Mouse (Mus musculus) stomach, embryonic 15.5 days (tissue): ENCODE measurements around the gene Twnk. TPM values are rescaled to one million over a fixed set of nuclear protein-coding genes. Genes with fewer than 3 reads are reported as not detected.

Experiments used
- ATAC-seq: fragments of 200-750 bp; cut with Nextera tagmentation; 2 replicates; pipeline ENCODE4 v1.8.0; 2017; ENCODE audit warnings: low read depth, moderate number of reproducible peaks, moderate TSS enrichment; ENCODE audit not compliant: insufficient read depth, low FRiP score
- H3K27ac ChIP-seq: fragments of 300-500 bp; sonication (generic); 2 replicates; pipeline ENCODE4 v1.5.1; 2015; ENCODE audit warnings: mild to moderate bottlenecking, inconsistent platforms
- H3K27me3 ChIP-seq: fragments of 300-500 bp; sonication (generic); replicated peaks from 2 replicates; pipeline ENCODE4 v1.6.1; 2015; ENCODE audit warnings: inconsistent platforms
- H3K36me3 ChIP-seq: fragments of 300-500 bp; sonication (generic); 2 replicates; pipeline ENCODE4 v1.6.1; 2015; ENCODE audit warnings: inconsistent platforms
- H3K4me1 ChIP-seq: fragments of 300-500 bp; sonication (generic); 2 replicates; pipeline ENCODE4 v1.6.1; 2015; ENCODE audit warnings: inconsistent platforms
- H3K4me2 ChIP-seq: fragments of 300-500 bp; sonication (generic); 2 replicates; pipeline ENCODE4 v1.6.1; 2015; ENCODE audit warnings: mild to moderate bottlenecking, inconsistent platforms
- H3K4me3 ChIP-seq: fragments of 300-500 bp; sonication (generic); replicated peaks from 2 replicates; pipeline ENCODE4 v1.5.1; 2015; ENCODE audit warnings: inconsistent platforms
- H3K9ac ChIP-seq: fragments of 300-500 bp; sonication (generic); 2 replicates; pipeline ENCODE4 v1.6.1; 2015; ENCODE audit warnings: inconsistent platforms
- H3K9me3 ChIP-seq: fragments of 300-500 bp; sonication (generic); 2 replicates; pipeline ENCODE4 v1.6.1; 2016; ENCODE audit warnings: inconsistent platforms
- WGBS: fragments of 180-500 bp; shearing (Covaris S2); methylation state at CpG from one replicate; pipeline ENCODE4 v1.1.7; 2015; 5-methylcytosine and 5-hydroxymethylcytosine counted together
- polyA plus RNA-seq: library from polyadenylated mRNA; unstranded; fragments of >200 nt; fragmentation: Nextera tagmentation; extraction: Ambion mirVana; gene quantifications from 2 replicates; pipeline ENCODE4 v1.2.1, GENCODE M21; 2015

Gene Twnk
- polyA plus RNA-seq, 1 experiment from 2014 or later = 18.3 TPM

- Histone ChIP-seq H3K36me3 (peaks cover 17% of the 10 kb centered on the region), H3K27ac (peak within 1 kb of the TSS; percentile 85), H3K9ac (peak within 1 kb of the TSS; percentile 77), H3K4me2 (peak within 1 kb of the TSS; percentile 93), H3K27me3 (no peaks in the 10 kb centered on the region), H3K4me3 (peak within 1 kb of the TSS; percentile 99), H3K4me1 (peaks cover 25% of the 10 kb centered on the region), H3K9me3 (no peaks in the 10 kb centered on the region)
- ATAC-seq = peak; percentile 92
- under 1% methylated on average over 82 of the region's 82 CpGs for WGBS
These were observed 672 bp downstream of the Twnk start, which contains the start of gene Mrpl43 for GRCm38 (mm10) chr19:45005957-45006712. Gene Mrpl43 (minus strand): TSS chr19:45006442.

GRCm38 (mm10) chr19:45007021-45007420 is 1.6 kb downstream of the Twnk start:
- Histone ChIP-seq H3K4me2 (peak overlapping the region; percentile 93), H3K27ac (peak overlapping the region; percentile 85), H3K27me3 (no peaks in the 10 kb centered on the region), H3K36me3 (peaks cover 13% of the 10 kb centered on the region; the same call in 1 of the 2 replicates), H3K4me1 (peaks cover 25% of the 10 kb centered on the region), H3K9me3 (no peaks in the 10 kb centered on the region), H3K9ac (peak overlapping the region; percentile 65; the same call in 1 of the 2 replicates), H3K4me3 (peak overlapping the region; percentile 99)
- ATAC-seq = no peak
- WGBS = 27% methylated on average over 17 of the region's 17 CpGs

GRCm38 (mm10) chr19:45007425-45008191 is 2.1 kb downstream of the Twnk start:
- peak overlapping the region; percentile 93 for H3K4me2 ChIP-seq
- H3K27me3 ChIP-seq = no peaks in the 10 kb centered on the region
- peak overlapping the region; percentile 99 for H3K4me3 ChIP-seq
- H3K4me1 ChIP-seq = peaks cover 25% of the 10 kb centered on the region
- H3K27ac ChIP-seq = no peak overlapping the region
- peaks cover 13% of the 10 kb centered on the region; the same call in 1 of the 2 replicates for H3K36me3 ChIP-seq
- 80% methylated on average over 20 of the region's 20 CpGs for WGBS
- H3K9ac ChIP-seq = 0 out of 2 replicates have a peak overlapping the region, but pooled peaks have one; percentile 65
- H3K9me3 ChIP-seq = no peaks in the 10 kb centered on the region
- no peak for ATAC-seq

GRCm38 (mm10) chr19:45010646-45011045 is 5.2 kb downstream of the Twnk start:
- Histone ChIP-seq H3K4me3 (no peak overlapping the region), H3K4me1 (peaks cover 37% of the 10 kb centered on the region), H3K9ac (no peak overlapping the region), H3K27ac (no peak overlapping the region), H3K36me3 (peaks cover 13% of the 10 kb centered on the region; the same call in 1 of the 2 replicates), H3K4me2 (no peak overlapping the region), H3K27me3 (no peaks in the 10 kb centered on the region), H3K9me3 (no peaks in the 10 kb centered on the region)
- no peak for ATAC-seq
- WGBS = 80% methylated on average over 4 of the region's 4 CpGs

GRCm38 (mm10) chr19:45012219-45012618 is 6.8 kb downstream of the Twnk start:
- H3K27ac ChIP-seq = no peak overlapping the region
- H3K9me3 ChIP-seq = no peaks in the 10 kb centered on the region
- ATAC-seq = no peak
- no peak overlapping the region for H3K9ac ChIP-seq
- H3K4me1 ChIP-seq = peaks cover 38% of the 10 kb centered on the region
- no peak overlapping the region for H3K4me2 ChIP-seq
- peaks cover 13% of the 10 kb centered on the region; the same call in 1 of the 2 replicates for H3K36me3 ChIP-seq
- no peaks in the 10 kb centered on the region for H3K27me3 ChIP-seq
- no peak overlapping the region for H3K4me3 ChIP-seq
- 89% methylated on average over 8 of the region's 8 CpGs for WGBS

- no peak overlapping the region for H3K4me2 ChIP-seq
- peaks cover 34% of the 10 kb centered on the region for H3K4me1 ChIP-seq
- peaks cover 13% of the 10 kb centered on the region; the same call in 1 of the 2 replicates for H3K36me3 ChIP-seq
- no peak for ATAC-seq
- peak overlapping the region; percentile 100 for H3K27ac ChIP-seq
- H3K27me3 ChIP-seq = no peaks in the 10 kb centered on the region
- no peak overlapping the region for H3K9ac ChIP-seq
- H3K9me3 ChIP-seq = no peaks in the 10 kb centered on the region
- H3K4me3 ChIP-seq = no peak overlapping the region
- WGBS = 41% methylated on average over 6 of the region's 6 CpGs
These were observed 7.2 kb downstream of the Twnk start for GRCm38 (mm10) chr19:45012636-45013035.

- Histone ChIP-seq H3K4me3 (no peak overlapping the region), H3K27ac (peak overlapping the region; percentile 100), H3K4me2 (peak overlapping the region; percentile 95), H3K9me3 (no peaks in the 10 kb centered on the region), H3K27me3 (no peaks in the 10 kb centered on the region), H3K4me1 (peaks cover 26% of the 10 kb centered on the region), H3K9ac (no peak overlapping the region; the same call in 1 of the 2 replicates), H3K36me3 (peaks cover 13% of the 10 kb centered on the region; the same call in 1 of the 2 replicates)
- 62% methylated on average over 6 of the region's 6 CpGs for WGBS
- ATAC-seq = no peak
These were observed 8.2 kb downstream of the Twnk start for GRCm38 (mm10) chr19:45013581-45014225.

- Histone ChIP-seq H3K27ac (peak within 1 kb of the TSS; percentile 100), H3K4me1 (peaks cover 32% of the 10 kb centered on the region), H3K9me3 (no peaks in the 10 kb centered on the region), H3K4me2 (peak within 1 kb of the TSS; percentile 95), H3K9ac (peak within 1 kb of the TSS; percentile 40; the same call in 1 of the 2 replicates), H3K36me3 (peaks cover 13% of the 10 kb centered on the region; the same call in 1 of the 2 replicates), H3K4me3 (peak within 1 kb of the TSS; percentile 59), H3K27me3 (no peaks in the 10 kb centered on the region)
- WGBS = 7% methylated on average over 10 of the region's 10 CpGs
- ATAC-seq = peak; percentile 62
These were observed 9.0 kb downstream of the Twnk start, which contains the start of gene Lzts2 for GRCm38 (mm10) chr19:45014335-45014971. Gene Lzts2 (plus strand): TSS chr19:45014414.

- ATAC-seq = peak; percentile 23
- Histone ChIP-seq H3K4me1 (peaks cover 38% of the 10 kb centered on the region), H3K9me3 (no peaks in the 10 kb centered on the region), H3K27me3 (no peaks in the 10 kb centered on the region), H3K4me3 (peak overlapping the region; percentile 59), H3K27ac (peak overlapping the region; percentile 100), H3K9ac (peak overlapping the region; percentile 40; the same call in 1 of the 2 replicates), H3K36me3 (peaks cover 10% of the 10 kb centered on the region; the same call in 1 of the 2 replicates), H3K4me2 (peak overlapping the region; percentile 95)
- under 1% methylated on average over 25 of the region's 25 CpGs for WGBS
These were observed 9.5 kb downstream of the Twnk start for GRCm38 (mm10) chr19:45014981-45015402.

- H3K27me3 ChIP-seq = no peaks in the 10 kb centered on the region
- ATAC-seq = no peak
- peak overlapping the region; percentile 40; the same call in 1 of the 2 replicates for H3K9ac ChIP-seq
- H3K4me1 ChIP-seq = peaks cover 44% of the 10 kb centered on the region
- H3K27ac ChIP-seq = peak overlapping the region; percentile 100
- H3K9me3 ChIP-seq = no peaks in the 10 kb centered on the region
- WGBS = under 1% methylated on average over 32 of the region's 34 CpGs
- peaks cover 3% of the 10 kb centered on the region; the same call in 1 of the 2 replicates for H3K36me3 ChIP-seq
- H3K4me3 ChIP-seq = peak overlapping the region; percentile 59
- peak overlapping the region; percentile 95 for H3K4me2 ChIP-seq
These were observed 10.2 kb downstream of the Twnk start for GRCm38 (mm10) chr19:45015518-45016281.
